Mouse (Mus musculus): ENCODE data around the gene Magi3. TPM values are rescaled to one million over a fixed set of nuclear protein-coding genes. Genes with fewer than 3 reads are reported as not detected.

The Magi3 gene
- polyA plus RNA-seq, 1 experiment from 2014 or later: 5.5 TPM

- H3K9ac ChIP-seq (ENCODE audit: low read length): no peak overlapping the region
- no peak overlapping the region for H3K4me2 ChIP-seq (ENCODE audit: low read depth, low read length, severe bottlenecking)
- no peaks in the 10 kb centered on the region for H3K4me1 ChIP-seq (replicated peaks; ENCODE audit: control insufficient read depth, insufficient read depth, low read length)
- no peak for ATAC-seq (replicated peaks; ENCODE audit: low FRiP score)
- no peaks in the 10 kb centered on the region for H3K36me3 ChIP-seq (ENCODE audit: control insufficient read depth, insufficient read depth, low read length)
- DNase-seq (ENCODE audit: low spot score): no peak
- no peak overlapping the region for H3K27ac ChIP-seq (ENCODE audit: low read depth, low read length)
- H3K4me3 ChIP-seq (ENCODE audit: low read depth, low read length): no peak overlapping the region
- H3K9me3 ChIP-seq (ENCODE audit: control insufficient read depth, low read length): no peaks in the 10 kb centered on the region
- no peaks in the 10 kb centered on the region for H3K27me3 ChIP-seq (ENCODE audit: control insufficient read depth, insufficient read depth, low read length)
- WGBS: 74% methylated on average over 3 of the region's 3 CpGs
Measured at GRCm38 (mm10) chr3:104101721-104102120, 118.5 kb downstream of the Magi3 start.

GRCm38 (mm10) chr3:104101249-104101648 is 118.9 kb downstream of the Magi3 start:
- Histone ChIP-seq H3K4me3 (ENCODE audit: low read depth, low read length) (no peak overlapping the region), H3K9ac (ENCODE audit: low read length) (no peak overlapping the region), H3K4me2 (ENCODE audit: low read depth, low read length, severe bottlenecking) (no peak overlapping the region), H3K27ac (ENCODE audit: low read depth, low read length) (no peak overlapping the region), H3K4me1 (replicated peaks; ENCODE audit: control insufficient read depth, insufficient read depth, low read length) (no peaks in the 10 kb centered on the region), H3K9me3 (ENCODE audit: control insufficient read depth, low read length) (no peaks in the 10 kb centered on the region), H3K36me3 (ENCODE audit: control insufficient read depth, insufficient read depth, low read length) (no peaks in the 10 kb centered on the region), H3K27me3 (ENCODE audit: control insufficient read depth, insufficient read depth, low read length) (no peaks in the 10 kb centered on the region)
- DNase-seq (ENCODE audit: low spot score): no peak
- no peak for ATAC-seq (replicated peaks; ENCODE audit: low FRiP score)

- Histone ChIP-seq H3K27ac (ENCODE audit: low read depth, low read length) (no peak overlapping the region), H3K9ac (ENCODE audit: low read length) (no peak overlapping the region), H3K4me2 (ENCODE audit: low read depth, low read length, severe bottlenecking) (no peak overlapping the region), H3K27me3 (ENCODE audit: control insufficient read depth, insufficient read depth, low read length) (no peaks in the 10 kb centered on the region), H3K9me3 (ENCODE audit: control insufficient read depth, low read length) (no peaks in the 10 kb centered on the region), H3K4me1 (replicated peaks; ENCODE audit: control insufficient read depth, insufficient read depth, low read length) (no peaks in the 10 kb centered on the region), H3K36me3 (ENCODE audit: control insufficient read depth, insufficient read depth, low read length) (no peaks in the 10 kb centered on the region), H3K4me3 (ENCODE audit: low read depth, low read length) (no peak overlapping the region)
- ATAC-seq (replicated peaks; ENCODE audit: low FRiP score) (no peak), DNase-seq (ENCODE audit: low spot score) (no peak)
- WGBS: 77% methylated on average over 3 of the region's 3 CpGs
Measured at GRCm38 (mm10) chr3:104095936-104096335, 124.2 kb downstream of the Magi3 start.

GRCm38 (mm10) chr3:104094646-104095045 is 125.5 kb downstream of the Magi3 start:
- no peak for ATAC-seq (replicated peaks; ENCODE audit: low FRiP score)
- Histone ChIP-seq H3K4me1 (replicated peaks; ENCODE audit: control insufficient read depth, insufficient read depth, low read length) (no peaks in the 10 kb centered on the region), H3K9ac (ENCODE audit: low read length) (no peak overlapping the region), H3K9me3 (ENCODE audit: control insufficient read depth, low read length) (no peaks in the 10 kb centered on the region), H3K4me3 (ENCODE audit: low read depth, low read length) (no peak overlapping the region), H3K4me2 (ENCODE audit: low read depth, low read length, severe bottlenecking) (no peak overlapping the region), H3K27me3 (ENCODE audit: control insufficient read depth, insufficient read depth, low read length) (no peaks in the 10 kb centered on the region), H3K27ac (ENCODE audit: low read depth, low read length) (no peak overlapping the region), H3K36me3 (ENCODE audit: control insufficient read depth, insufficient read depth, low read length) (no peaks in the 10 kb centered on the region)
- DNase-seq (ENCODE audit: low spot score): no peak
- WGBS: 81% methylated on average over 1 of the region's 1 CpGs

- no peaks in the 10 kb centered on the region for H3K27me3 ChIP-seq (ENCODE audit: control insufficient read depth, insufficient read depth, low read length)
- DNase-seq (ENCODE audit: low spot score) (no peak), ATAC-seq (replicated peaks; ENCODE audit: low FRiP score) (no peak)
- no peaks in the 10 kb centered on the region for H3K36me3 ChIP-seq (ENCODE audit: control insufficient read depth, insufficient read depth, low read length)
- no peak overlapping the region for H3K27ac ChIP-seq (ENCODE audit: low read depth, low read length)
- H3K4me3 ChIP-seq (ENCODE audit: low read depth, low read length): no peak overlapping the region
- no peak overlapping the region for H3K4me2 ChIP-seq (ENCODE audit: low read depth, low read length, severe bottlenecking)
- WGBS: 87% methylated on average over 5 of the region's 5 CpGs
- no peaks in the 10 kb centered on the region for H3K4me1 ChIP-seq (replicated peaks; ENCODE audit: control insufficient read depth, insufficient read depth, low read length)
- H3K9me3 ChIP-seq (ENCODE audit: control insufficient read depth, low read length): no peaks in the 10 kb centered on the region
- no peak overlapping the region for H3K9ac ChIP-seq (ENCODE audit: low read length)
Measured at GRCm38 (mm10) chr3:104092759-104093158, 127.4 kb downstream of the Magi3 start.

GRCm38 (mm10) chr3:104082031-104082430 is 138.1 kb downstream of the Magi3 start:
- Histone ChIP-seq H3K27me3 (ENCODE audit: control insufficient read depth, insufficient read depth, low read length) (no peaks in the 10 kb centered on the region), H3K9me3 (ENCODE audit: control insufficient read depth, low read length) (no peaks in the 10 kb centered on the region), H3K4me1 (replicated peaks; ENCODE audit: control insufficient read depth, insufficient read depth, low read length) (no peaks in the 10 kb centered on the region), H3K9ac (ENCODE audit: low read length) (no peak overlapping the region), H3K4me3 (ENCODE audit: low read depth, low read length) (no peak overlapping the region), H3K36me3 (ENCODE audit: control insufficient read depth, insufficient read depth, low read length) (no peaks in the 10 kb centered on the region; the same call in 1 of the 2 replicates), H3K27ac (ENCODE audit: low read depth, low read length) (no peak overlapping the region), H3K4me2 (ENCODE audit: low read depth, low read length, severe bottlenecking) (no peak overlapping the region)
- no peak for ATAC-seq (replicated peaks; ENCODE audit: low FRiP score)
- WGBS: 100% methylated on average over 1 of the region's 1 CpGs
- no peak for DNase-seq (ENCODE audit: low spot score)

- H3K27ac ChIP-seq (ENCODE audit: low read depth, low read length): no peak overlapping the region
- H3K27me3 ChIP-seq (ENCODE audit: control insufficient read depth, insufficient read depth, low read length): no peaks in the 10 kb centered on the region
- no peak overlapping the region for H3K4me3 ChIP-seq (ENCODE audit: low read depth, low read length)
- no peak overlapping the region for H3K9ac ChIP-seq (ENCODE audit: low read length)
- H3K4me1 ChIP-seq (replicated peaks; ENCODE audit: control insufficient read depth, insufficient read depth, low read length): no peaks in the 10 kb centered on the region
- DNase-seq (ENCODE audit: low spot score) (no peak), ATAC-seq (replicated peaks; ENCODE audit: low FRiP score) (no peak)
- H3K36me3 ChIP-seq (ENCODE audit: control insufficient read depth, insufficient read depth, low read length): no peaks in the 10 kb centered on the region; the same call in 1 of the 2 replicates
- H3K9me3 ChIP-seq (ENCODE audit: control insufficient read depth, low read length): no peaks in the 10 kb centered on the region
- no peak overlapping the region for H3K4me2 ChIP-seq (ENCODE audit: low read depth, low read length, severe bottlenecking)
Measured at GRCm38 (mm10) chr3:104078725-104079124, 141.4 kb downstream of the Magi3 start.

- Histone ChIP-seq H3K4me2 (ENCODE audit: low read depth, low read length, severe bottlenecking) (no peak overlapping the region), H3K4me1 (replicated peaks; ENCODE audit: control insufficient read depth, insufficient read depth, low read length) (no peaks in the 10 kb centered on the region), H3K9me3 (ENCODE audit: control insufficient read depth, low read length) (no peaks in the 10 kb centered on the region), H3K36me3 (ENCODE audit: control insufficient read depth, insufficient read depth, low read length) (no peaks in the 10 kb centered on the region), H3K27ac (ENCODE audit: low read depth, low read length) (no peak overlapping the region), H3K9ac (ENCODE audit: low read length) (no peak overlapping the region), H3K4me3 (ENCODE audit: low read depth, low read length) (no peak overlapping the region), H3K27me3 (ENCODE audit: control insufficient read depth, insufficient read depth, low read length) (no peaks in the 10 kb centered on the region)
- DNase-seq (ENCODE audit: low spot score) (no peak), ATAC-seq (replicated peaks; ENCODE audit: low FRiP score) (no peak)
Measured at GRCm38 (mm10) chr3:104069395-104069794, 150.8 kb downstream of the Magi3 start.

- H3K4me1 ChIP-seq (replicated peaks; ENCODE audit: control insufficient read depth, insufficient read depth, low read length): 0 out of 2 replicates have a peak, but pooled peaks cover 4% of the 10 kb centered on the region
- no peak overlapping the region for H3K4me2 ChIP-seq (ENCODE audit: low read depth, low read length, severe bottlenecking)
- no peak overlapping the region for H3K9ac ChIP-seq (ENCODE audit: low read length)
- ATAC-seq (replicated peaks; ENCODE audit: low FRiP score) (peak; percentile 88), DNase-seq (ENCODE audit: low spot score) (peak; percentile 58)
- no peak overlapping the region for H3K4me3 ChIP-seq (ENCODE audit: low read depth, low read length)
- WGBS: 23% methylated on average over 6 of the region's 6 CpGs
- no peaks in the 10 kb centered on the region for H3K27me3 ChIP-seq (ENCODE audit: control insufficient read depth, insufficient read depth, low read length)
- no peaks in the 10 kb centered on the region for H3K36me3 ChIP-seq (ENCODE audit: control insufficient read depth, insufficient read depth, low read length)
- no peaks in the 10 kb centered on the region for H3K9me3 ChIP-seq (ENCODE audit: control insufficient read depth, low read length)
- peak overlapping the region; percentile 27; the same call in 1 of the 2 replicates for H3K27ac ChIP-seq (ENCODE audit: low read depth, low read length)
Measured at GRCm38 (mm10) chr3:104059001-104059622, 161.1 kb downstream of the Magi3 start.
